Comparison of ENCODE assay signal across 8 mouse cellular contexts in genomic region chr7:127801010-127801621, GRCm38 (mm10). TPM values are rescaled to one million over a fixed set of nuclear protein-coding genes. Genes with fewer than 3 reads are reported as not detected.
A peak's percentile ranks its signal among the peaks of the same experiment; 100 is the strongest.
DNase-seq lines count a peak whose midpoint lies in the region; ATAC-seq and TF ChIP-seq lines count a peak whose summit lies in the region.

No protein-coding gene starts in this region.

- no peaks in the 10 kb centered on the region for H3K4me1 ChIP-seq in forebrain, postnatal 0 days (ENCODE audit: insufficient read depth)
- H3K4me1 ChIP-seq in forebrain, embryonic 11.5 days (replicated peaks; ENCODE audit: control insufficient read depth, insufficient read depth, low read length): no peaks in the 10 kb centered on the region
- H3K4me1 ChIP-seq in brown adipose tissue, adult 24 weeks (ENCODE audit: control insufficient read depth, insufficient read depth, insufficient read length, low read length): peaks cover 8% of the 10 kb centered on the region; the same call in 1 of the 2 replicates
- H3K4me1 ChIP-seq in intestine, embryonic 14.5 days (replicated peaks; ENCODE audit: control insufficient read depth, insufficient read depth, low read length): no peaks in the 10 kb centered on the region; the same call in 1 of the 2 replicates

- no peaks in the 10 kb centered on the region for H3K9me3 ChIP-seq in forebrain, postnatal 0 days (ENCODE audit: low read length)
- no peaks in the 10 kb centered on the region for H3K9me3 ChIP-seq in forebrain, embryonic 11.5 days (ENCODE audit: control insufficient read depth, low read length)
- no peaks in the 10 kb centered on the region for H3K9me3 ChIP-seq in intestine, embryonic 14.5 days (ENCODE audit: control insufficient read depth, low read length)

- no peak for DNase-seq in forebrain, postnatal 0 days
- DNase-seq in forebrain, embryonic 11.5 days (ENCODE audit: low spot score): no peak
- DNase-seq in 3134 (ENCODE audit: extremely low read depth, insufficient read length, low spot score): peak; percentile 76
- DNase-seq in intestine, embryonic 14.5 days (ENCODE audit: low spot score): no peak
- DNase-seq in left cerebral cortex, postnatal 36 days (ENCODE audit: low spot score in 2 of 2): no peak

- H3K36me3 ChIP-seq in forebrain, postnatal 0 days (ENCODE audit: insufficient read depth): peaks cover 62% of the 10 kb centered on the region
- H3K36me3 ChIP-seq in forebrain, embryonic 11.5 days (ENCODE audit: control insufficient read depth, insufficient read depth, low read length): peaks cover 15% of the 10 kb centered on the region
- peaks cover 52% of the 10 kb centered on the region for H3K36me3 ChIP-seq in intestine, embryonic 14.5 days (ENCODE audit: control insufficient read depth, insufficient read depth, low read length)
- peaks cover 10% of the 10 kb centered on the region for H3K36me3 ChIP-seq in myocyte (ENCODE audit: control insufficient read depth, insufficient read depth)

- intact Hi-C loops in left cerebral cortex, postnatal 36 days (cut with DNase I): loop anchor here (5.0 kb wide), 1 partner anchor 136 kb away; no protein-coding TSS in a partner anchor

- WGBS in forebrain, postnatal 0 days: 89% methylated on average over 8 of the region's 8 CpGs
- 92% methylated on average over 8 of the region's 8 CpGs for WGBS in forebrain, embryonic 11.5 days
- WGBS in intestine, embryonic 14.5 days: 88% methylated on average over 8 of the region's 8 CpGs

- no peaks in the 10 kb centered on the region for H3K27me3 ChIP-seq in forebrain, postnatal 0 days (ENCODE audit: insufficient read depth, low read length)
- no peaks in the 10 kb centered on the region for H3K27me3 ChIP-seq in forebrain, embryonic 11.5 days (ENCODE audit: control insufficient read depth, insufficient read depth, low read length)
- no peaks in the 10 kb centered on the region for H3K27me3 ChIP-seq in intestine, embryonic 14.5 days (replicated peaks; ENCODE audit: control insufficient read depth, insufficient read depth, low read length)
- no peaks in the 10 kb centered on the region for H3K27me3 ChIP-seq in myocyte (ENCODE audit: control insufficient read depth, insufficient read depth, insufficient read length)

- TF ChIP-seq POLR2A in myocyte (IDR thresholded peaks at IDR 0.05; ENCODE audit: insufficient read length, low read depth): no peak

- H3K9ac ChIP-seq in forebrain, postnatal 0 days: no peak overlapping the region
- H3K9ac ChIP-seq in forebrain, embryonic 11.5 days (ENCODE audit: low read length): no peak overlapping the region
- H3K9ac ChIP-seq in intestine, embryonic 14.5 days (ENCODE audit: low read length): no peak overlapping the region

- no peaks in the 10 kb centered on the region for H3K79me2 ChIP-seq in myocyte (ENCODE audit: control insufficient read depth, insufficient read depth)

- H3K4me3 ChIP-seq in forebrain, postnatal 0 days (ENCODE audit: low read depth, low read length): no peak overlapping the region
- H3K4me3 ChIP-seq in forebrain, embryonic 11.5 days (ENCODE audit: low read depth, low read length): no peak overlapping the region
- H3K4me3 ChIP-seq in brown adipose tissue, adult 24 weeks (ENCODE audit: insufficient read depth, low read depth, low read length): peak overlapping the region; percentile 54
- H3K4me3 ChIP-seq in intestine, embryonic 14.5 days (ENCODE audit: low read depth, low read length): peak overlapping the region; percentile 13; the same call in 1 of the 2 replicates
- no peak overlapping the region for H3K4me3 ChIP-seq in myocyte

- no peak for ATAC-seq in forebrain, postnatal 0 days
- no peak for ATAC-seq in forebrain, embryonic 11.5 days (replicated peaks; ENCODE audit: low FRiP score)
- peak; percentile 17; the same call in 1 of the 2 replicates for ATAC-seq in intestine, embryonic 14.5 days (replicated peaks; ENCODE audit: low FRiP score, low TSS enrichment, low read depth)
- no peak for ATAC-seq in monocyte, adult 5-6 weeks (replicated peaks; ENCODE audit: insufficient number of reproducible peaks, low FRiP score, low TSS enrichment, poor library complexity, severe bottlenecking)

- peak; percentile 18 for TF ChIP-seq CTCF in forebrain, postnatal 0 days (IDR thresholded peaks at IDR 0.05; ENCODE audit: low read depth)

- no peak overlapping the region for H3K4me2 ChIP-seq in forebrain, postnatal 0 days (ENCODE audit: low read depth)
- no peak overlapping the region for H3K4me2 ChIP-seq in forebrain, embryonic 11.5 days (ENCODE audit: low read depth, low read length, severe bottlenecking)
- peak overlapping the region; percentile 44 for H3K4me2 ChIP-seq in intestine, embryonic 14.5 days (ENCODE audit: low read length)
- H3K4me2 ChIP-seq in myocyte (ENCODE audit: low read depth): peak overlapping the region; percentile 74

- H3K27ac ChIP-seq in forebrain, postnatal 0 days (ENCODE audit: low read depth, low read length): no peak overlapping the region
- H3K27ac ChIP-seq in forebrain, embryonic 11.5 days (ENCODE audit: low read depth, low read length): no peak overlapping the region
- peak overlapping the region; percentile 68 for H3K27ac ChIP-seq in brown adipose tissue, adult 24 weeks (replicated peaks; ENCODE audit: low read depth, low read length)
- H3K27ac ChIP-seq in intestine, embryonic 14.5 days (ENCODE audit: low read depth): no peak overlapping the region

- no peak overlapping the region for H3ac ChIP-seq in myocyte (ENCODE audit: control insufficient read depth, insufficient read length)

TF ChIP-seq in myocyte, 11 proteins besides CTCF, POLR2A, EP300 and RAD21:
- no peak for TF ChIP-seq USF1 (IDR thresholded peaks at IDR 0.05; ENCODE audit: low read depth)
- TF ChIP-seq MYOG (IDR thresholded peaks at IDR 0.05; ENCODE audit: control insufficient read depth in 1 of 3, insufficient read depth in 1 of 3, insufficient read length in 2 of 3, low read depth in 2 of 3): peak in 1 of 3 experiments; percentile 4
- no peak for TF ChIP-seq REST (IDR thresholded peaks at IDR 0.05; ENCODE audit: insufficient read depth, insufficient read length)
- no peak for TF ChIP-seq MAX (IDR thresholded peaks at IDR 0.05; ENCODE audit: low read depth)

RNA-seq across cellular contexts. Expression of gene Hsd3b7, which starts 0.7 kb away (rescaled TPM):
- total RNA-seq in forebrain, postnatal 0 days (2014; rRNA removed): 7.1 and 8.4 TPM in 2 replicates
- 8.4 and 8.7 TPM in 2 replicates for polyA plus RNA-seq in forebrain, postnatal 0 days (2015; fragmentation: Nextera tagmentation; extraction: Ambion mirVana)
- polyA plus RNA-seq in forebrain, embryonic 11.5 days (2014; fragmentation: Nextera tagmentation; extraction: Ambion mirVana): 6.5 and 7.9 TPM in 2 replicates
- 39.6 and 47.1 TPM in 2 replicates for polyA plus RNA-seq in brown adipose tissue, adult 24 weeks (2012; ENCODE audit: insufficient read depth, insufficient read length, missing spikeins)
- polyA plus RNA-seq in intestine, embryonic 14.5 days (2014; fragmentation: Nextera tagmentation; extraction: Ambion mirVana): 21.6 and 22.0 TPM in 2 replicates
- polyA plus RNA-seq in myocyte (2012; fragmentation: generic; extraction: Trizol): 15.0 TPM
- total RNA-seq in left cerebral cortex, postnatal 36 days (2021): 1 to 10 TPM; 3.3 to 4.0 TPM
- total RNA-seq in monocyte, adult 5-6 weeks (2017): 8.6 to 11.1 TPM (median 9.4 TPM) in 3 replicates

RNA-seq across cellular contexts. Expression of gene Gm49388, which starts 15.7 kb away (rescaled TPM):
- total RNA-seq in forebrain, postnatal 0 days (2014; rRNA removed): 0.05 TPM in 1 of 2 replicates, not detected in the other
- not detected in 2 replicates for polyA plus RNA-seq in forebrain, postnatal 0 days (2015; fragmentation: Nextera tagmentation; extraction: Ambion mirVana)
- polyA plus RNA-seq in forebrain, embryonic 11.5 days (2014; fragmentation: Nextera tagmentation; extraction: Ambion mirVana): not detected in 2 replicates
- polyA plus RNA-seq in brown adipose tissue, adult 24 weeks (2012; ENCODE audit: insufficient read depth, insufficient read length, missing spikeins): 0.54 TPM in 1 of 2 replicates, not detected in the other
- polyA plus RNA-seq in intestine, embryonic 14.5 days (2014; fragmentation: Nextera tagmentation; extraction: Ambion mirVana): 0.43 TPM in 1 of 2 replicates, not detected in the other
- 1.4 TPM for polyA plus RNA-seq in myocyte (2012; fragmentation: generic; extraction: Trizol)
- 1 to 10 TPM; 3.9 to 4.1 TPM for total RNA-seq in left cerebral cortex, postnatal 36 days (2021)
- total RNA-seq in monocyte, adult 5-6 weeks (2017): 0.87 to 3.2 TPM (median 2.2 TPM) in 3 replicates

RNA-seq across cellular contexts. Expression of gene Stx4a, which starts 23.0 kb away (rescaled TPM):
- 7.5 and 9.2 TPM in 2 replicates for total RNA-seq in forebrain, postnatal 0 days (2014; rRNA removed)
- 18.8 and 20.4 TPM in 2 replicates for polyA plus RNA-seq in forebrain, postnatal 0 days (2015; fragmentation: Nextera tagmentation; extraction: Ambion mirVana)
- 10.1 and 13.2 TPM in 2 replicates for polyA plus RNA-seq in forebrain, embryonic 11.5 days (2014; fragmentation: Nextera tagmentation; extraction: Ambion mirVana)
- polyA plus RNA-seq in brown adipose tissue, adult 24 weeks (2012; ENCODE audit: insufficient read depth, insufficient read length, missing spikeins): 89.1 and 91.8 TPM in 2 replicates
- 21.7 and 28.1 TPM in 2 replicates for polyA plus RNA-seq in intestine, embryonic 14.5 days (2014; fragmentation: Nextera tagmentation; extraction: Ambion mirVana)
- polyA plus RNA-seq in myocyte (2012; fragmentation: generic; extraction: Trizol): 73.0 TPM
- 10 to 100 TPM; 74.6 to 76.0 TPM for total RNA-seq in left cerebral cortex, postnatal 36 days (2021)
- 98.1 to 120 TPM (median 102 TPM) in 3 replicates for total RNA-seq in monocyte, adult 5-6 weeks (2017)

RNA-seq across cellular contexts. Expression of gene Stx1b, which starts 23.2 kb away (rescaled TPM):
- 37.9 and 51.3 TPM in 2 replicates for total RNA-seq in forebrain, postnatal 0 days (2014; rRNA removed)
- polyA plus RNA-seq in forebrain, postnatal 0 days (2015; fragmentation: Nextera tagmentation; extraction: Ambion mirVana): 38.5 and 58.4 TPM in 2 replicates
- 11.1 and 13.0 TPM in 2 replicates for polyA plus RNA-seq in forebrain, embryonic 11.5 days (2014; fragmentation: Nextera tagmentation; extraction: Ambion mirVana)
- 4.8 and 8.4 TPM in 2 replicates for polyA plus RNA-seq in brown adipose tissue, adult 24 weeks (2012; ENCODE audit: insufficient read depth, insufficient read length, missing spikeins)
- polyA plus RNA-seq in intestine, embryonic 14.5 days (2014; fragmentation: Nextera tagmentation; extraction: Ambion mirVana): 4.9 and 6.1 TPM in 2 replicates
- polyA plus RNA-seq in myocyte (2012; fragmentation: generic; extraction: Trizol): 0.20 TPM
- 100 to 1,000 TPM; 431 to 441 TPM for total RNA-seq in left cerebral cortex, postnatal 36 days (2021)
- total RNA-seq in monocyte, adult 5-6 weeks (2017): 0.11 TPM in 1 of 3 replicates, not detected in the others

RNA-seq across cellular contexts. Expression of gene Setd1a, which starts 24.6 kb away (rescaled TPM):
- total RNA-seq in forebrain, postnatal 0 days (2014; rRNA removed): 18.2 and 20.7 TPM in 2 replicates
- polyA plus RNA-seq in forebrain, postnatal 0 days (2015; fragmentation: Nextera tagmentation; extraction: Ambion mirVana): 13.2 and 13.7 TPM in 2 replicates
- polyA plus RNA-seq in forebrain, embryonic 11.5 days (2014; fragmentation: Nextera tagmentation; extraction: Ambion mirVana): 28.8 and 30.7 TPM in 2 replicates
- 11.7 and 13.6 TPM in 2 replicates for polyA plus RNA-seq in brown adipose tissue, adult 24 weeks (2012; ENCODE audit: insufficient read depth, insufficient read length, missing spikeins)
- polyA plus RNA-seq in intestine, embryonic 14.5 days (2014; fragmentation: Nextera tagmentation; extraction: Ambion mirVana): 25.0 and 25.6 TPM in 2 replicates
- 13.7 TPM for polyA plus RNA-seq in myocyte (2012; fragmentation: generic; extraction: Trizol)
- total RNA-seq in left cerebral cortex, postnatal 36 days (2021): 10 to 100 TPM; 40.0 to 53.4 TPM
- 5.2 to 14.9 TPM (median 7.7 TPM) in 3 replicates for total RNA-seq in monocyte, adult 5-6 weeks (2017)

Comparison
In these comparisons a context has a peak if more than half of its experiments do, and no peak if none do; other contexts are left out.
1. H3K4me2 ChIP-seq: peak in intestine, embryonic 14.5 days (single experiment) and myocyte (single experiment); none in forebrain, postnatal 0 days (single experiment) and forebrain, embryonic 11.5 days (single experiment).
2. H3K4me3 ChIP-seq: peak in brown adipose tissue, adult 24 weeks (single experiment) and intestine, embryonic 14.5 days (single experiment); none in forebrain, postnatal 0 days (single experiment), forebrain, embryonic 11.5 days (single experiment) and myocyte (single experiment).